Mouse (Mus musculus) forebrain, embryonic 10.5 days (tissue): ENCODE results near the gene Oit1. TPM values are rescaled to one million over a fixed set of nuclear protein-coding genes. Genes with fewer than 3 reads are reported as not detected.

Experiments
- DNase-seq: peaks from one replicate; pipeline ENCODE4 v3.0.0-alpha.2; 2017; ENCODE audit warnings: low spot score; ENCODE audit errors: extremely low spot score
- H3K27ac ChIP-seq: fragments of 300-500 bp; sonication (generic); 2 replicates; pipeline ENCODE4 v1.5.1; 2016; ENCODE audit warnings: mild to moderate bottlenecking
- H3K27me3 ChIP-seq: fragments of 300-500 bp; sonication (generic); 2 replicates; pipeline ENCODE4 v1.6.1; 2016; ENCODE audit warnings: mild to moderate bottlenecking; ENCODE audit not compliant: poor library complexity, severe bottlenecking
- H3K36me3 ChIP-seq: fragments of 300-500 bp; sonication (generic); replicated peaks from 2 replicates; pipeline ENCODE4 v1.6.1; 2016; ENCODE audit warnings: mild to moderate bottlenecking, moderate library complexity
- H3K4me1 ChIP-seq: fragments of 300-500 bp; sonication (generic); 2 replicates; pipeline ENCODE4 v1.6.1; 2016
- H3K4me3 ChIP-seq: fragments of 300-500 bp; sonication (generic); 2 replicates; pipeline ENCODE4 v1.5.1; 2016; ENCODE audit warnings: mild to moderate bottlenecking, moderate library complexity
- H3K9me3 ChIP-seq: fragments of 300-500 bp; sonication (generic); 2 replicates; pipeline ENCODE4 v1.6.1; 2016; ENCODE audit warnings: mild to moderate bottlenecking, moderate library complexity
- WGBS: fragments of 180-500 bp; shearing (Covaris S2); methylation state at CpG from one replicate; pipeline ENCODE4 v1.1.7; 2016; 5-methylcytosine and 5-hydroxymethylcytosine counted together
- polyA plus RNA-seq: library from polyadenylated mRNA; unstranded; fragments of >200 nt; fragmentation: Nextera tagmentation; extraction: Ambion mirVana; gene quantifications from 2 replicates; pipeline ENCODE4 v1.2.1, GENCODE M21; 2016

Gene Oit1
- 0.15 TPM in 1 of 2 replicates, not detected in the other for polyA plus RNA-seq

DNA sequence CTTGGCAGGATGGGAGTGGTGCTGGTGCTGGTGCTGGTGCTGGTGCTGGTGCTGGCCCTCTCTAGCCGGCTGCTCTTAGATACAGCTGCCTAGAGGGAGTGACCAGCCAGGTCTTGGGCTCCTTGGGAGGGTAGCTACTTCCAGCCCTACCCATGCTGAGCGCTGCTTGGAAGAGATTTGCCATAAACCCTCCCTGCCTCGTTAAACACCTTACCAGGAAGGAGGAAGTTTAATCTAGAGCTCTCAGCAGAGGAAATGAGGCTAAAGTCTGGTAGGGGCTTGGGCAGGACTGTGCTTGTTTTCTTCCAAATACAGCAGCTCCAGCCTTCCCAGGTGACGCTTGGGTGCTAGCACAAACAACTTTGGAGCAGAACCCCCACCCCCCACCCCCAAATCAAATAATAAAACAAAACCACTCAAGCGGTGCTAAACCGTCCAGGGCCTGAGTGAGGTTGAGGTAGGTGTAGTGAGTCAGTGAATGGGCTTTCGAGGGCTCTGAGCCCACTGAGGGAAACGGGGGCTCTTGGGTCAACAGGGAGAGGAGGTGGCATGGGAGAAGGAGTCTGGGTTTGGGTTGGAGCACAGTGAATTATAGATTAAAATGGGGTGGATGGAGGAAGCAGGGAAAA is at the start of gene Oit1:
Oit1 (minus strand) TSS at position 70 of the 629 bp plus-strand sequence.
- Histone ChIP-seq H3K4me3 (no peak within 1 kb of the TSS), H3K36me3 (no peaks in the 10 kb centered on the region), H3K27ac (no peak within 1 kb of the TSS), H3K4me1 (no peaks in the 10 kb centered on the region), H3K9me3 (peaks cover 1% of the 10 kb centered on the region; the same call in 1 of the 2 replicates), H3K27me3 (no peaks in the 10 kb centered on the region)
- no peak for DNase-seq
- 65% methylated on average over 8 of the region's 8 CpGs for WGBS

DNA sequence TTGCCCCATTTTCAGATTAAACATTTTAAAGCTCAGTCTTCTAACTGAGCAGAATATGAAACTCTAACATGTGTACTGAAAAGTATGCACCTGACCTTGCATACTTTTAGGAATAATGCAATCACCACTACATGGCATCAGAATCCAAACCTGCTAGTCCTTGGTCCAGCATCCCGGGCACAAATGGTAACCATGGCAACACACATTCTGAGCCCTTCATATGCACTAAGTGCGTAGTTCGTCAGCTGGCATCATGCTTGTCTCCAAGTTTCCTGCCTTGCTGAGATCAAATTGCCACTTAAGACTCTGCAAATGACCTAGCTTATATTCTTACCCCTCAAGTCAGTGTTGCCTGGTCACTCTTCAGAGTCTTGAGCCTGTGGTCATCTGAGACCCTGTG is 44.3 kb upstream of the Oit1 start:
- no peaks in the 10 kb centered on the region for H3K27me3 ChIP-seq
- 76% methylated on average over 3 of the region's 3 CpGs for WGBS

DNA sequence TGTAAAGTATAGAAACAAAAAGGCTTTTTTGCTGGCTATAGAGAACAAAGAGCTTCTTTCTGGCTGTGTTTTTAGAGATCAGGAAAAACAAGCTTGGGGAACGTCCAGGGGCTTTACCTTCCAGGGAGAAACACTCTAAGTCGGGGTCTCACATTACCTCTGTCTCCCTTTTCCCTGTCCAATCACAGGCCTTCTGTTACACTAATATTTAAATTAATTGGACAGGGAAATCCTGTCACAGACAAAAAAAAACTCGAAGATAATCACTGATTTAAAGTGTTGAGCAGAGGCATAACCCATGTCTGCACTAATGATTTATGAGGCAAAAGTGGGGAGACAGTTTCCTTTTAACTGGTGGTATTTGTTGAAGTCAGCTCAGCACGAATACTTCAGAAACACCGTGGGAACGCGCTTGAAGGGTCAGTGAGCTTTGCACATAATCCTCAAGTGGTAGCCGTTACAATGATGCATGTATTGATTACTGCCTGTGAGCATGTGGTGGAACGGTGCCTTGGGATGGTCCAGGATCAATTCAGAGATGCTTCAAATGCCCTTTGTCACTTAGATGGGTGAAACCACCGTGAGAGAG is 42.7 kb upstream of the Oit1 start:
- Histone ChIP-seq H3K36me3 (no peaks in the 10 kb centered on the region), H3K9me3 (no peaks in the 10 kb centered on the region), H3K27ac (peak overlapping the region; percentile 72), H3K4me3 (no peak overlapping the region), H3K27me3 (no peaks in the 10 kb centered on the region), H3K4me1 (peaks cover 26% of the 10 kb centered on the region)
- 37% methylated on average over 10 of the region's 10 CpGs for WGBS
- no peak for DNase-seq

More for the DNA sequence above, 44.3 kb upstream of the Oit1 start:
- Histone ChIP-seq H3K27ac (no peak overlapping the region), H3K4me3 (no peak overlapping the region), H3K36me3 (no peaks in the 10 kb centered on the region), H3K4me1 (peaks cover 26% of the 10 kb centered on the region), H3K9me3 (no peaks in the 10 kb centered on the region)
- no peak for DNase-seq

DNA sequence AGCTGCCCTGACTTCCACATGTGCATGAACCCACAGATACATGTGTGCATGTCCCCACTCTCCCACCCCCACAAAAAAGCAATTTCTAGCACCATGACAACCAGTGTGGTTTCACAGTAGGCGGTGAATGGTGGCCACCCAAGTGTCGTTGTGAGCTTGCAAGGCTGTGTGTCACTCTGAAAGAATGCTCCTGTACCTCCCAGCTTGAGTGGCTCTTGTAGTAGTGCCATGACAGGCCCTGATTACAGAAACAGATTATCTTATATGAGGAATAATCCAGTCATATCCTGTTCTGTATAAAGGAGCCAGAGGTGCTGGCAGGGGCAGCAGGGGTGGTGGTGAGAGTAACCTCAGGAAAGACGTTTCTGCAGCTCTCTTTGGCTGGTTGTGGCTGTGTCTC is 40.1 kb upstream of the Oit1 start:
- H3K27me3 ChIP-seq = no peaks in the 10 kb centered on the region
- H3K36me3 ChIP-seq = no peaks in the 10 kb centered on the region
- no peak overlapping the region for H3K4me3 ChIP-seq
- H3K9me3 ChIP-seq = no peaks in the 10 kb centered on the region
- H3K4me1 ChIP-seq = peaks cover 26% of the 10 kb centered on the region
- 80% methylated on average over 3 of the region's 3 CpGs for whole genome bisulfite sequencing
- no peak for DNase-seq
- no peak overlapping the region for H3K27ac ChIP-seq

DNA sequence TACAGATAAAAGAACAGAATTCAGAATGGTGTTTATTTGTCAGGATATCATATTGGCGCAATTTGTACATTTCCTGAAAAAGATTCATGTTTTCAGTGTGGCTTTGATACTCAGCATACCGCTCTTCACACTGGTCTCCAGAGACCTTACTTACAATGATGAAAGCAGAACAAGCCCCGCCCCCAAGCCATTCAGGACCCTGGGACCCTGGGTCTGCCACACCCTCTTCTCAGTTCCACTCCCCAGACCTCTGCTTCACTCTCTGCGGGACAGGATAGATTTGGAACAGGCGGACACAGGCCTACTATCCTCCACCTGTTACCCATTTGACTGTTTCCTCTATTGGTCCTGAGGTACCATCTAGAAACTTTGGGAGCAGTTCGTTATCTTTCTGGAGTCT is 27.4 kb upstream of the Oit1 start:
- H3K27ac ChIP-seq = no peak overlapping the region
- H3K27me3 ChIP-seq = no peaks in the 10 kb centered on the region
- no peaks in the 10 kb centered on the region for H3K36me3 ChIP-seq
- H3K9me3 ChIP-seq = no peaks in the 10 kb centered on the region
- 0 out of 2 replicates have a peak, but pooled peaks cover 2% of the 10 kb centered on the region for H3K4me1 ChIP-seq
- WGBS = 73% methylated on average over 6 of the region's 6 CpGs
- H3K4me3 ChIP-seq = no peak overlapping the region
- DNase-seq = no peak

DNA sequence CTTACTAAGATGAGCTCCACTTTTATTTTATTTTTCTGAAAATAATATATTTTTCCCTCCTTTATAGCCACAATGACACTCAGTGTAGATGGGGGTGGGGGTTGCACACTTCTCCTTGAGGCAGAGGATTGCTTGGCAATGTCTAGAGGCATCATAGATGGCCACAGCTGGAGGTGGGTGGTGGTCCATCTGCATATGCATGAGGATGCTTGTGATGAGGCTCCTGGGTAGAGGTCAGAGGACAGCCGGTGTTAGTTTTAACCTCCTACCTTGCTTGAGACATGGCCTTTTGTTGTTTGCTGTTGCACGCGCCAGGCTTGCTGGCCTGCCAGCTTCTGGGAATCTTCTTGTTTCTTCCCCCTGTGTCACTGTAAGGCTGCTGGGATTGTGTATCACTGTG is 24.8 kb upstream of the Oit1 start:
- Histone ChIP-seq H3K36me3 (no peaks in the 10 kb centered on the region), H3K27ac (no peak overlapping the region), H3K4me1 (0 out of 2 replicates have a peak, but pooled peaks cover 2% of the 10 kb centered on the region), H3K27me3 (no peaks in the 10 kb centered on the region), H3K9me3 (no peaks in the 10 kb centered on the region), H3K4me3 (no peak overlapping the region)
- no peak for DNase-seq
- WGBS = 85% methylated on average over 3 of the region's 3 CpGs

DNA sequence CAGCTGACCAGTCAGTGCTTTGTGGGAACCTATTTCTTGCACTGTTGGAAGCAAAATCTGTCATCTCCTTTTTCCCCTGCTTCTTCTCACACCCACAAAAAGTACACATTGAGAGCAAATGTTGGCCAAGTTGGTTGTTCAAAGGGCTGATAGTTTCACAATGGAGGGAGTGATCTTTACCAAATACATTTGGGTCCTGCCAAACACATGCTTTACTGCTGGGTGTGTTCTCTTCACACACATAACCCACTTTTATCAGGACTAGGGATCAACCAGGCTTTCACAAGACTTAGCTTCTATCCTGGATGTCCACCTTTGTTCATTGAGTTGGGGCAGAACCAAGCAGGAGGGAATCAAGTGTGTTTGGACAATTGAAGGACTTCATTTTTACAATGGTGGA is 20.0 kb upstream of the Oit1 start:
- Histone ChIP-seq H3K9me3 (no peaks in the 10 kb centered on the region), H3K36me3 (no peaks in the 10 kb centered on the region), H3K27ac (no peak overlapping the region), H3K4me1 (no peaks in the 10 kb centered on the region), H3K27me3 (no peaks in the 10 kb centered on the region), H3K4me3 (no peak overlapping the region)
- DNase-seq = no peak

DNA sequence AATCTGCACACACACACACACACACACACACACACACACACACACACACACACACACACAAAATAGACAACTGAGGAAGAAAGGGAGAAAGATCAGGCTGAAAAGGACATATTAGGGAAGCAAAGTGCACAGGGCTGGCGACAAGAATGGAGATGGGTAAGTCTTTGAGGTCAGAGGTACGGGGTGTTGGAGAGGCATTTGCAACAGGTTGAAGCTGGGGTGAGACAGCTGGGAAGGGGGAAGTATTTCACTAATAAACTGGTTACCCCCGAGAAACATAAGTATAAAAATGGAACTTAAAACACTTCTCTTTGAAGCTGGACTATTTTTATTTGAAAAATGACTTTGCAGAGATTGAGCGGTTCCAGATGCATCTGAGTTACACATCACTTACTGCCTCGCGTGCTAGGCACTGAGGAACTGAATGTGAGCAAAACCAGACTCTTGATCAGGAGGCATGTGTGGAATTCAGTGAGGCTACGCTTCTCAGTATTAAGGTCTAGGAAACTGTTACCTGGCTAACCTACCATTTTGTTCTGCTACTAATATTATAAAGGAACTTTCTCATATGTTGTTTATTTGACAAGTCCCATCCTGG is 17.2 kb upstream of the Oit1 start:
- Histone ChIP-seq H3K9me3 (no peaks in the 10 kb centered on the region), H3K4me3 (no peak overlapping the region)
- 85% methylated on average over 7 of the region's 7 CpGs for WGBS

DNA sequence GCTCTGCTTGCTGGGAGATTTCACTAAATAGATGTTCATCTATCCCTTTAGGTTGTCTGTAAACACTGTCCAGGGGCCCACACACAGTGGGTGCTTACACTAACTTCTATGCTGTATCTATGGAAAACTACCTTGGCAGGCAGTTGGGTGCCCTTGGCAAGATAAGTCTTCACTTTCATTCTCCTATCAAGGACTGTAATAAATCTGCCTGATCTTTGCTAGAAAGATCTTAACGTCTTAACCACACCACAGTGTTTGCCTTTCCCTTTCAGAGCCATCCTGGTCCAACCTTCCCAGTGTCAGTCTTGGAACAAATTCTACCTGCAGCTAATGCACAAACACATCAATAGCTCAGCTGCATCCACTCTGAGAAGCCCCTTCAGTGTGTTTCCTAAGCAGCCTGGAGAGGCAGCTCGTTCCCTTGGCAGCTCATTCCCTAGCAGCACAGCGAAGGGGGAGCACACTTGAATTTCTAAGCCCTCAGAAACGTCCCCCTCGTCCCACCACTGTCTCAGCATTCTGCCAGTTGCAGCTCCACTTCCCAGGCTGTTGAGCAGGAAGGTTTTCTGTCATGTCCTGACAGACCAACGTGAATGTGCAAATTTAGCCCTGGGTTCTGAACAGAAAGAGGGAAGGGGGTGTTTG is 13.7 kb upstream of the Oit1 start:
- no peaks in the 10 kb centered on the region for H3K4me1 ChIP-seq
- no peaks in the 10 kb centered on the region for H3K36me3 ChIP-seq
- H3K27ac ChIP-seq = no peak overlapping the region
- 70% methylated on average over 6 of the region's 6 CpGs for WGBS
- no peaks in the 10 kb centered on the region for H3K9me3 ChIP-seq
- no peak for DNase-seq
- H3K27me3 ChIP-seq = no peaks in the 10 kb centered on the region
- no peak overlapping the region for H3K4me3 ChIP-seq

More for the DNA sequence above, 17.2 kb upstream of the Oit1 start:
- Histone ChIP-seq H3K27me3 (no peaks in the 10 kb centered on the region), H3K27ac (no peak overlapping the region), H3K36me3 (no peaks in the 10 kb centered on the region), H3K4me1 (no peaks in the 10 kb centered on the region)
- DNase-seq = no peak

DNA sequence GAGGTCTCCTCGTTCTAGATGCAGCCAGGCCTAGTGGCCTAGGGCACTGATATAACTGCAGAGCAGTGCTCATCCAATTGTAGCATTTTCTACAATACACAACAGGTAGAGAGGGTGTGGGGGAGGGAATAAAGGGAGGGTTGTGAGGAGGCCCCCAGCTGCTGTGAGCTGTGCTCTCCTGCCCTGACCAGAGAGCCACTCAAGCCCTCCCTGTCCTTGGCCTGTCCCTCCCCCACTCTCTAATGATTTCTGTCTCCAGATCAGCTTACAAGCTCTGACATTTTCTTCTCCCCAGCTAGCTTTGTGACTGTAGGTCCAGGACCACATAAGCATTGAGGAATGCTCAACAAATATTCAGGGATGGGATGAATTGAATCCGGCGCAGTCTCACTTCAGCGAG is 9.2 kb downstream of the Oit1 start:
- Histone ChIP-seq H3K9me3 (no peaks in the 10 kb centered on the region), H3K4me1 (peaks cover 37% of the 10 kb centered on the region), H3K36me3 (no peaks in the 10 kb centered on the region), H3K4me3 (no peak overlapping the region), H3K27me3 (no peaks in the 10 kb centered on the region), H3K27ac (peak overlapping the region; percentile 21; the same call in 1 of the 2 replicates)
- DNase-seq = no peak
- WGBS = 89% methylated on average over 4 of the region's 4 CpGs

DNA sequence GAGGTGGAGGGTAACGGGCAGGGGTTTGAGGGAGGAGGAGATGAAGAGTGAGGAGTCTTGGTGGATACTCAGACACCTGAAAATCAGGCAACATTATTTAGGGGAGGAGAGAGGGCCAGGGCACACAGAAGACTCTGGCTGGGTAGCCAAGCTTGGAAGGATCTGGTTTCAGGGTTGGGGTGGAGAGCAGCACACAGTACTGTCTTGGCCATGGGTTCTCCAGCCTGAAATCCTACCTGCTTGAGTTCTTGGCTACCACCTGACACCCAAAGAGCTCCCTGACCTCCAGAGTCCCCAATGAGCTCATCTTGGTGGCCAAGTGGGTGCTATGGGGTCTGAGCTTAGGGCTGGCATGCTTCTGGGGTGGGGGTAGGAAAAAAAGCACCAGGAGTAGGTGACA is 9.7 kb downstream of the Oit1 start:
- 90% methylated on average over 1 of the region's 1 CpGs for WGBS
- Histone ChIP-seq H3K27ac (no peak overlapping the region), H3K4me1 (peaks cover 37% of the 10 kb centered on the region), H3K9me3 (no peaks in the 10 kb centered on the region), H3K4me3 (no peak overlapping the region), H3K27me3 (no peaks in the 10 kb centered on the region), H3K36me3 (no peaks in the 10 kb centered on the region)
- no peak for DNase-seq

DNA sequence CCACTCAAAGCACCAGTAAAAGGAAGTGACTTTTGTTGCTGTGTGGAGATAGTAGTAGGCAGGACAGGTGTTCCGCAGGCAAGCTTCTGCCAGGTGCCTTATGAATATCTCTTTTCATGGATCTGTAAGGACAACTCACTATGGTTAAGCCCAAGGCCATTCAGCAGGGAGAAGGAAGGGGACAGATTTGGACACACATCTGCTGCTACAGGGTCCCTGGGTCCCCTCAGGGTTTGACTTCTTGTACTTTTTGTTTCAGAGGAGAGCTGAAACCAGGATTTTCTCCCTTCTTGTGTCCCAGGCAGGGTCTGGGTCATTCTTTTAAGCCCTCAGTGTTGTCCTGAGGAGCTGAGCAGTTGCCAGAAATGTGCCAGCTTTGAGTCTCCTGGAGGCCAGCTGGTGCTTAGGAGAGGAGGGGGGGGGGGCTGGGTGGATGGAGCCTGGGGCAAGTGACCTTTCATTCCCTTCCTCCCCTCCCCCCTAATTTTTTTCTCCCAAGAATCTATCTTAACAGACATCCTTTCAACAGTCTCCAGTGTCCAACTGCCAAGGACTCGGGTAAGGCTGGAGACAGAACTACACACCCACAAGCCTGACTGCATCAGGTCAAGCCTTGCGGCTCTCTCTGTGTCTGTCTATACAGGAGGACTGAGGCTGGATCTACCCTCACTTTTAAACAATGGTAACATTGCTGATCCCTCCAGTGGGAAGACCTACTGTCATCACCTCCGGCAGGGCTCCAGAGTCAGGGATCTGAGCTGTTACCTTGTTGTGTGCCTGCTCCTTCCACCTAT is 10.6 kb downstream of the Oit1 start:
- peaks cover 37% of the 10 kb centered on the region for H3K4me1 ChIP-seq
- peak; percentile 20 for DNase-seq
- no peaks in the 10 kb centered on the region for H3K9me3 ChIP-seq
- no peaks in the 10 kb centered on the region for H3K27me3 ChIP-seq
- no peak overlapping the region for H3K4me3 ChIP-seq
- peak overlapping the region; percentile 60 for H3K27ac ChIP-seq
- 29% methylated on average over 4 of the region's 4 CpGs for WGBS
- no peaks in the 10 kb centered on the region for H3K36me3 ChIP-seq
